29 mouse cellular contexts compared by ENCODE assay signal in the genomic region with DNA sequence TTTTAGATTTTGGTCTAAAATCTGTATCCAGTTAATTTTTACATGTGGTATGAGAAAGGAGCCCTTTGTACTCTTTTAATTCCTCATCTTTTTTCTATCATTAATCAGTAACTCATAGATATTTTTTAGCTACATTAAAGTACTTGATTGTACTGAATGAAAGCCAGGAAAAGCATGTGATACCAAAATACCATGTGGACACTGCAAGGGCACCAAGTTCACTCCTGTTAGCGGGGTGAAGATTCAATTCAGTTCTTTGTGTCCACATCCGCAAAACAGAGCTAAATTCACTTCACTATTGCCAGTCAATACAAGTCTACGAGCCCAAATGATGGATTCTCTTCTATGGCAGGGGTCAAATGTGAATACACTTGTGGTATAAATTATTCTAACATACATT. TPM values are rescaled to one million over a fixed set of nuclear protein-coding genes. Genes with fewer than 3 reads are reported as not detected.
"Had no signal": no experiment of that assay in that cellular context is flagged by ENCODE, and none has a peak within 500 bp of the region (broad histone marks: within the 10 kb centered on the region; RNA-seq: fewer than 3 reads in every experiment).

No protein-coding gene starts in this region.

- H3K4me3 ChIP-seq: gastrocnemius, adult 2 months; heart, embryonic 10.5 days; heart, embryonic 12.5 days; hindbrain, embryonic 10.5 days; hindbrain, embryonic 12.5 days; intestine, embryonic 15.5 days; layer of hippocampus, adult 2 months; left cerebral cortex, adult 2 months; limb, embryonic 10.5 days; limb, embryonic 12.5 days; liver, embryonic 13.5 days; liver, embryonic 15.5 days had no signal

- H3K9ac ChIP-seq: heart, embryonic 12.5 days; hindbrain, embryonic 12.5 days; hindbrain, embryonic 14.5 days; intestine, embryonic 15.5 days; limb, embryonic 12.5 days; liver, embryonic 13.5 days; liver, embryonic 15.5 days; liver, postnatal 0 days had no signal

- H3K36me3 ChIP-seq: heart, embryonic 10.5 days; heart, embryonic 12.5 days; hindbrain, embryonic 10.5 days; hindbrain, embryonic 12.5 days; intestine, embryonic 15.5 days; limb, embryonic 10.5 days; limb, embryonic 12.5 days; liver, embryonic 13.5 days; liver, embryonic 15.5 days had no signal

- H3K4me1 ChIP-seq: heart, embryonic 10.5 days; heart, embryonic 12.5 days; hindbrain, embryonic 10.5 days; hindbrain, embryonic 12.5 days; intestine, embryonic 15.5 days; limb, embryonic 10.5 days; limb, embryonic 12.5 days; liver, embryonic 13.5 days; liver, embryonic 15.5 days had no signal

- DNase-seq: gastrocnemius, adult 2 months; gastrocnemius, postnatal 10 days; gastrocnemius, postnatal 25 days; heart, adult 18-20 months; heart, postnatal 10 days; heart, postnatal 4 days; liver; liver, embryonic 13.5 days; liver, postnatal 0 days had no signal

- H3K9me3 ChIP-seq: heart, embryonic 10.5 days; heart, embryonic 12.5 days; hindbrain, embryonic 10.5 days; hindbrain, embryonic 12.5 days; intestine, embryonic 15.5 days; limb, embryonic 10.5 days; limb, embryonic 12.5 days; liver, embryonic 13.5 days; liver, embryonic 15.5 days had no signal

- H3K27ac ChIP-seq: gastrocnemius, adult 2 months; heart, embryonic 10.5 days; hindbrain, embryonic 10.5 days; hindbrain, embryonic 12.5 days; hindbrain, embryonic 14.5 days; intestine, embryonic 15.5 days; layer of hippocampus, adult 2 months; left cerebral cortex, adult 2 months; limb, embryonic 10.5 days; limb, embryonic 12.5 days; liver, embryonic 13.5 days; liver, embryonic 15.5 days had no signal

- H3K27me3 ChIP-seq: heart, embryonic 12.5 days; hindbrain, embryonic 12.5 days; intestine, embryonic 15.5 days; limb, embryonic 12.5 days; liver, embryonic 13.5 days; liver, embryonic 15.5 days had no signal

- H3K4me2 ChIP-seq: heart, embryonic 12.5 days; hindbrain, embryonic 12.5 days; hindbrain, embryonic 14.5 days; intestine, embryonic 15.5 days; limb, embryonic 12.5 days; liver, embryonic 11.5 days; liver, embryonic 13.5 days; liver, embryonic 15.5 days had no signal

- ATAC-seq: forebrain, embryonic 16.5 days; hindbrain, embryonic 16.5 days; inflammation-experienced regulatory T-cells, adult 6 months; intestine, embryonic 15.5 days; intestine, postnatal 0 days; liver, postnatal 0 days had no signal

RNA-seq across cellular contexts. Expression of gene Nepn, which starts 7.9 kb away (rescaled TPM):
- polyA plus RNA-seq: forebrain, embryonic 16.5 days; heart, embryonic 12.5 days; heart, embryonic 14.5 days; heart, embryonic 16.5 days; hindbrain, embryonic 10.5 days; hindbrain, embryonic 12.5 days; hindbrain, embryonic 14.5 days; hindbrain, embryonic 16.5 days; inflammation-experienced regulatory T-cells, adult 6 months; limb, embryonic 10.5 days; liver, embryonic 13.5 days; liver, embryonic 15.5 days; liver, postnatal 0 days had no signal

RNA-seq across cellular contexts. Expression of gene Gm26741, which starts 38.1 kb away (rescaled TPM):
- polyA plus RNA-seq: forebrain, embryonic 16.5 days; frontal cortex, adult 2 months; heart, embryonic 10.5 days; heart, embryonic 12.5 days; heart, embryonic 14.5 days; heart, embryonic 16.5 days; hindbrain, embryonic 10.5 days; hindbrain, embryonic 12.5 days; hindbrain, embryonic 14.5 days; hindbrain, embryonic 16.5 days; inflammation-experienced regulatory T-cells, adult 6 months; intestine, embryonic 15.5 days; intestine, postnatal 0 days; limb, embryonic 10.5 days; limb, embryonic 12.5 days; limb, embryonic 14.5 days; liver, embryonic 11.5 days; liver, embryonic 13.5 days; liver, embryonic 15.5 days; liver, postnatal 0 days had no signal
